Mouse (Mus musculus) CH12.LX (cell line): Measurements from ENCODE around the gene Slc9a4. TPM values are rescaled to one million over a fixed set of nuclear protein-coding genes. Genes with fewer than 3 reads are reported as not detected.

Experiments used
- DNase-seq: peaks from one replicate; pipeline ENCODE4 v3.0.0-alpha.2; 2013; ENCODE audit errors: extremely low read depth
- H3K27ac ChIP-seq: 2 replicates; pipeline ENCODE4 v1.5.1; 2012; ENCODE audit warnings: low read depth, mild to moderate bottlenecking, control low read depth, moderate library complexity; ENCODE audit not compliant: insufficient read depth
- H3K27me3 ChIP-seq: replicated peaks from 2 replicates; pipeline ENCODE3; 2012; ENCODE audit warnings: inconsistent platforms
- H3K36me3 ChIP-seq, 2 experiments: replicated peaks in 1 of 2; 2 replicates each; pipeline versions ENCODE3 to v1.6.1; 2012; ENCODE audit warnings: inconsistent platforms in 1 of 2, low read length in 1 of 2, mild to moderate bottlenecking in 1 of 2, mixed read lengths in 1 of 2, moderate library complexity in 1 of 2; ENCODE audit not compliant: control insufficient read depth in 1 of 2, insufficient read depth in 1 of 2
- H3K4me1 ChIP-seq, 2 experiments: 2 replicates each; pipeline ENCODE4 v1.6.1; 2012; ENCODE audit warnings: inconsistent platforms in 1 of 2, moderate library complexity in 1 of 2; ENCODE audit not compliant: insufficient read depth in 2 of 2, control insufficient read depth in 1 of 2
- H3K4me2 ChIP-seq: 2 replicates; pipeline ENCODE4 v1.6.1; 2012; ENCODE audit warnings: low read depth, mild to moderate bottlenecking, control low read depth; ENCODE audit not compliant: poor library complexity, insufficient read depth, severe bottlenecking
- H3K4me3 ChIP-seq, 3 experiments: fragments of 150-350 bp in 1 of 3; sonication (generic) in 1 of 3; replicated peaks in 1 of 3; 2 replicates each; pipeline versions ENCODE3 to v1.5.1; 2011 to 2012; ENCODE audit warnings: low read depth in 2 of 3, low read length in 2 of 3, mild to moderate bottlenecking in 2 of 3, moderate library complexity in 2 of 3, control low read depth in 1 of 3, improper control_type of control experiment in 1 of 3, inconsistent platforms in 1 of 3, mixed read lengths in 1 of 3; ENCODE audit not compliant: poor library complexity in 1 of 3
- H3K79me2 ChIP-seq: replicated peaks from 2 replicates; pipeline ENCODE4 v1.6.1; 2012; ENCODE audit warnings: mild to moderate bottlenecking, moderate library complexity; ENCODE audit not compliant: control insufficient read depth, poor library complexity, insufficient read depth, severe bottlenecking; ENCODE audit errors: extremely low read depth
- H3K9ac ChIP-seq: 2 replicates; pipeline ENCODE4 v1.6.1; 2012; ENCODE audit warnings: low read depth, mild to moderate bottlenecking, control low read depth, moderate library complexity; ENCODE audit not compliant: insufficient read depth
- H3K9me3 ChIP-seq: replicated peaks from 2 replicates; pipeline ENCODE3; 2012; ENCODE audit warnings: low read length, inconsistent platforms, mixed read lengths
- CHD1 ChIP-seq: IDR thresholded peaks from 2 replicates; pipeline ENCODE4 v1.6.1; 2012; ENCODE audit warnings: low read depth, low read length, improper control_type of control experiment, inconsistent platforms
- CHD2 ChIP-seq: IDR thresholded peaks from 2 replicates; pipeline ENCODE4 v1.6.1; 2011; ENCODE audit warnings: low read length, improper control_type of control experiment
- CTCF ChIP-seq, 2 experiments: IDR thresholded peaks in 1 of 2; conservative IDR thresholded peaks in 1 of 2; 2 replicates each; pipeline ENCODE4 v1.5.1; 2011 to 2012; ENCODE audit warnings: low read depth in 2 of 2, low read length in 2 of 2, improper control_type of control experiment in 1 of 2, inconsistent platforms in 1 of 2, mild to moderate bottlenecking in 1 of 2, moderate library complexity in 1 of 2
- IRF4 ChIP-seq: IDR thresholded peaks from 2 replicates; pipeline ENCODE4 v1.6.1; 2014; ENCODE audit warnings: low read depth, mild to moderate bottlenecking, inconsistent platforms, low read length, improper control_type of control experiment
- MAFK ChIP-seq: IDR thresholded peaks from 2 replicates; pipeline ENCODE4 v1.6.1; 2011; ENCODE audit warnings: low read length, improper control_type of control experiment; ENCODE audit not compliant: insufficient replicate concordance
- MAX ChIP-seq: IDR thresholded peaks from 2 replicates; pipeline ENCODE4 v1.6.1; 2011; ENCODE audit warnings: low read length, improper control_type of control experiment
- MAZ ChIP-seq: IDR thresholded peaks from 2 replicates; pipeline ENCODE4 v1.6.1; 2012; ENCODE audit warnings: low read depth, mild to moderate bottlenecking, inconsistent platforms, low read length, improper control_type of control experiment, moderate library complexity
- MXI1 ChIP-seq: IDR thresholded peaks from 2 replicates; pipeline ENCODE4 v1.6.1; 2011; ENCODE audit warnings: mild to moderate bottlenecking, low read depth, low read length, improper control_type of control experiment
- NELFE ChIP-seq: IDR thresholded peaks from 2 replicates; pipeline ENCODE4 v1.6.1; 2011; ENCODE audit warnings: low read depth, low read length, improper control_type of control experiment
- NRF1 ChIP-seq: IDR thresholded peaks from 2 replicates; pipeline ENCODE4 v1.6.1; 2014; ENCODE audit warnings: low read depth, mild to moderate bottlenecking, inconsistent platforms, low read length, improper control_type of control experiment, moderate library complexity
- PAX5 ChIP-seq: IDR thresholded peaks from 2 replicates; pipeline ENCODE4 v1.6.1; 2012; ENCODE audit warnings: low read length, inconsistent platforms, mixed read lengths
- POLR2A ChIP-seq: IDR thresholded peaks from 2 replicates; pipeline ENCODE4 v1.6.1; 2011; ENCODE audit warnings: low read depth, mild to moderate bottlenecking, improper control_type of control experiment, low read length
- RAD21 ChIP-seq: IDR thresholded peaks from 2 replicates; pipeline ENCODE4 v1.6.1; 2011; ENCODE audit warnings: low read depth, mild to moderate bottlenecking, low read length, improper control_type of control experiment, moderate library complexity
- RCOR1 ChIP-seq: conservative IDR thresholded peaks from 2 replicates; pipeline ENCODE4 v1.6.1; 2012; ENCODE audit warnings: low read depth, mild to moderate bottlenecking, inconsistent platforms, low read length, improper control_type of control experiment
- SMC3 ChIP-seq: IDR thresholded peaks from 2 replicates; pipeline ENCODE4 v1.6.1; 2011; ENCODE audit warnings: low read depth, low read length, improper control_type of control experiment
- TBP ChIP-seq: conservative IDR thresholded peaks from 2 replicates; pipeline ENCODE4 v1.6.1; 2011; ENCODE audit warnings: low read depth, low read length, improper control_type of control experiment
- TCF12 ChIP-seq: IDR thresholded peaks from 2 replicates; pipeline ENCODE4 v1.6.1; 2014; ENCODE audit warnings: low read depth, mild to moderate bottlenecking, inconsistent platforms, low read length, improper control_type of control experiment
- USF1 ChIP-seq: IDR thresholded peaks from 2 replicates; pipeline ENCODE4 v1.6.1; 2014; ENCODE audit warnings: low read depth, mild to moderate bottlenecking, inconsistent platforms, low read length, improper control_type of control experiment
- USF2 ChIP-seq: conservative IDR thresholded peaks from 2 replicates; pipeline ENCODE4 v1.6.1; 2011; ENCODE audit warnings: low read depth, low read length, improper control_type of control experiment
- ZC3H11A ChIP-seq: IDR thresholded peaks from 2 replicates; pipeline ENCODE4 v1.6.1; 2012; ENCODE audit warnings: low read depth, mild to moderate bottlenecking, inconsistent platforms, low read length, improper control_type of control experiment
- ZKSCAN1 ChIP-seq: IDR thresholded peaks from 2 replicates; pipeline ENCODE4 v1.6.1; 2012; ENCODE audit warnings: low read depth, inconsistent platforms, low read length, improper control_type of control experiment, borderline replicate concordance
- ZNF384 ChIP-seq: IDR thresholded peaks from 2 replicates; pipeline ENCODE4 v1.6.1; 2012; ENCODE audit warnings: low read depth, low read length, improper control_type of control experiment, inconsistent platforms
- dilution Hi-C: fragments of 300-500 bp; cut with MboI; formaldehyde crosslinking; loops from 2 replicates; pipeline ENCODE4 v1.14.3; 2020; ENCODE audit warnings: low sequenced_read_pairs; ENCODE audit not compliant: extremely low pct_unique_long_range_greater_than_20kb, extremely low pct_ligation_motif_present
- in situ Hi-C: fragments of 300-500 bp; cut with MboI; formaldehyde crosslinking; loops from 3 replicates; pipeline ENCODE4 v1.14.3; 2019; ENCODE audit warnings: low sequenced_read_pairs, low pct_ligation_motif_present, low pct_unique_long_range_greater_than_20kb, mixed read lengths
- polyA plus RNA-seq: library from polyadenylated mRNA; unstranded; fragments of >175 nt; gene quantifications from 2 replicates; pipeline ENCODE4 v1.2.1, GENCODE M21; 2012; ENCODE audit warnings: low read depth; ENCODE audit not compliant: insufficient read length
- total RNA-seq, 2 experiments: library from RNA; depleted of rRNA; stranded (reverse); fragments of 300-350 nt in 1 of 2; fragments of >200 nt in 1 of 2; gene quantifications; 2 replicates each; pipeline ENCODE4 v1.2.3; 2012 to 2014

Gene Slc9a4
- total and polyA plus RNA-seq, 3 experiments: 0.07 to 0.31 TPM; not detected in 1

DNA sequence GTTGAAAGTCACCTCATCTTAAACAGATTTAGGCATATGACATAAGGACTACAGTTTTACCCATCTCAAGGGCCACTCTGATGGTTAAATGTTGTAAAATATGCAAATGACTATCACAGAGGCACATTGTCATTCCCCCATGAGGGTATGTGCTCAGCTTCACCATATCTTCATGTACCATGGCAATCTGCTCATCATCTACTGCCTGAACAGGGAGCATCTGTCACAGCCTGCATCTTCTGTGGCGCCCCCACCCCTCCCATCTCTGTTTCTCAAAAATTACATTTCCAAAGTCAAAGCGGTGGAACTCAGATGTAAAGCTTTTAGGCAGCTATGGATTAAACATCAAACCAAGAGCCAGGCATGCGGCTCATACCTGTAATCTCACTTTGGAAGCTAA lies 48.6 kb downstream of the Slc9a4 start:
- Histone ChIP-seq H3K27me3 (no peaks in the 10 kb centered on the region), H3K36me3 (no peaks in the 10 kb centered on the region), H3K4me3 (no peak overlapping the region), H3K27ac (no peak overlapping the region), H3K9ac (no peak overlapping the region), H3K9me3 (no peaks in the 10 kb centered on the region), H3K4me1 (no peaks in the 10 kb centered on the region), H3K4me2 (no peak overlapping the region), H3K79me2 (no peaks in the 10 kb centered on the region)
- no peak for DNase-seq
- dilution Hi-C loops (no loop called here), in situ Hi-C loops (no loop called here)
- TF ChIP-seq CHD1: no peak

- dilution Hi-C loops: no loop called here
- Histone ChIP-seq H3K4me1 (no peaks in the 10 kb centered on the region), H3K9me3 (no peaks in the 10 kb centered on the region)
Observed at GRCm38 (mm10) chr1:40632407-40633062, 52.7 kb downstream of the Slc9a4 start.

DNA sequence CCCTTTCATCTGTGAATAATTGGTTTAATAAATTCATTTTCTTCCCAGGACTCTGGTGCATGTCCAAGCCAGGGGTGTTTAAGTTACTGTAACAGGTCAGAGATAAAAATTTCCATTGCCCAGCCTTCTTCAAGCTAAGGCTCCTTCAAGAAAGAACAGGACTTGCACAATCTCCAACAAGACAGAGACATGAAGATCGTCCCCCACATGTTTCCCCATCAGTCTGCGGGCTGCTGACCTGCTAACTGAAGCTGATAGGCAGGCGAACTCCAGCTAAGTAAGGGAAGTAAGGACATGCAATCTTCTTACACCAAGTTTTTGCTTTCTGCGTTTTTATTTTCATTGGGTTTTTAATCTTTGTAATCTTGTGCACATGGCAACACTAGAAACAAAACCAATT lies 54.7 kb downstream of the Slc9a4 start:
- no peaks in the 10 kb centered on the region for H3K36me3 ChIP-seq
- H3K27ac ChIP-seq: no peak overlapping the region
- dilution Hi-C loops: no loop called here
- H3K9ac ChIP-seq: no peak overlapping the region
- H3K4me3 ChIP-seq: no peak overlapping the region
- H3K9me3 ChIP-seq: no peaks in the 10 kb centered on the region
- in situ Hi-C loops: no loop called here
- no peaks in the 10 kb centered on the region for H3K4me1 ChIP-seq
- no peak for TF ChIP-seq SMC3
- no peak for TF ChIP-seq CHD2
- TF ChIP-seq RAD21: no peak
- no peak for TF ChIP-seq CTCF (conservative IDR thresholded peaks at IDR 0.05 in 1 of 2, IDR thresholded peaks at IDR 0.05 in 1 of 2; ENCODE audit: low read depth in 2 of 2, low read length in 2 of 2)
- no peak for TF ChIP-seq ZKSCAN1
- no peak for TF ChIP-seq NRF1
- TF ChIP-seq USF1: no peak
- no peak for TF ChIP-seq POLR2A
- no peak for TF ChIP-seq IRF4
- TF ChIP-seq ZC3H11A: no peak
- TF ChIP-seq NELFE: no peak
- no peak for TF ChIP-seq TBP
- TF ChIP-seq MAX: no peak
- DNase-seq: no peak
- no peaks in the 10 kb centered on the region for H3K27me3 ChIP-seq
- no peak overlapping the region for H3K4me2 ChIP-seq
- no peaks in the 10 kb centered on the region for H3K79me2 ChIP-seq

More at GRCm38 (mm10) chr1:40632407-40633062, 52.7 kb downstream of the Slc9a4 start:
- no peaks in the 10 kb centered on the region for H3K79me2 ChIP-seq
- DNase-seq: no peak
- in situ Hi-C loops: no loop called here
- no peaks in the 10 kb centered on the region for H3K27me3 ChIP-seq
- H3K36me3 ChIP-seq: no peaks in the 10 kb centered on the region
- TF ChIP-seq RAD21 (no peak), MXI1 (no peak), TCF12 (no peak), CHD1 (no peak), MAZ (no peak), PAX5 (no peak), SMC3 (no peak), RCOR1 (no peak), USF2 (no peak), MAFK (no peak), NRF1 (no peak), ZNF384 (no peak), ZC3H11A (no peak), TBP (no peak), POLR2A (no peak)
- TF ChIP-seq, all 38 proteins: peak for 0
- no peak overlapping the region for H3K9ac ChIP-seq
- no peak overlapping the region for H3K4me3 ChIP-seq
- H3K4me2 ChIP-seq: no peak overlapping the region
- no peak overlapping the region for H3K27ac ChIP-seq
